Mouse (Mus musculus) ovary, postnatal 36 days (tissue): Measurements from ENCODE around the gene Olr1.
"Not testable (repeated sequence)": the region's sequence is repeated elsewhere in the genome, so short reads cannot be mapped to it uniquely, and the experiment has no call there.

ENCODE experiments used
- DNase-seq: peaks from one replicate; pipeline ENCODE4 v3.0.0; 2022; ENCODE audit warnings: low spot score, mixed read lengths

The Olr1 gene

DNA sequence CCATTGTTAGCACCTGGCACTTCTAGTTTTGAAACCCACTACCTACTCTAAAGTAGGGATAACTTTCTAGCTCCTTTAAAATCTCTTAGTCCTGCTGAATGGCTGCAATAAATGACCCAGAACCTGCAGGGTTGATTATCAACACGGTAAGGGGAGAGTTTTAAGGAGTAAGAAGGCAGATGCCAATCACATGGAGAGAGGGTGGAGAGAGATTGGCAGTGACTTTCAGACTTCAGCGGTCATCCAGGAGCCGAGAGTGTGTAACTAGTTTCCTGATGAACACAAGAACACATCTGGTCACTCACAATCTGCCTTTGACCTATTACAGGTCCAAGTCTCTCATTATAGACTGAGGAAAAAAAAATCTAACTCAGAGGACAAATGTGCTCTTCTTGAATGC, 5.4 kb upstream of the Olr1 start, which contains the start of gene Tmem52b:
Gene Tmem52b, plus strand, starts transcription at position 189 of the 400 bp plus-strand sequence.
- DNase-seq, result no peak

DNA sequence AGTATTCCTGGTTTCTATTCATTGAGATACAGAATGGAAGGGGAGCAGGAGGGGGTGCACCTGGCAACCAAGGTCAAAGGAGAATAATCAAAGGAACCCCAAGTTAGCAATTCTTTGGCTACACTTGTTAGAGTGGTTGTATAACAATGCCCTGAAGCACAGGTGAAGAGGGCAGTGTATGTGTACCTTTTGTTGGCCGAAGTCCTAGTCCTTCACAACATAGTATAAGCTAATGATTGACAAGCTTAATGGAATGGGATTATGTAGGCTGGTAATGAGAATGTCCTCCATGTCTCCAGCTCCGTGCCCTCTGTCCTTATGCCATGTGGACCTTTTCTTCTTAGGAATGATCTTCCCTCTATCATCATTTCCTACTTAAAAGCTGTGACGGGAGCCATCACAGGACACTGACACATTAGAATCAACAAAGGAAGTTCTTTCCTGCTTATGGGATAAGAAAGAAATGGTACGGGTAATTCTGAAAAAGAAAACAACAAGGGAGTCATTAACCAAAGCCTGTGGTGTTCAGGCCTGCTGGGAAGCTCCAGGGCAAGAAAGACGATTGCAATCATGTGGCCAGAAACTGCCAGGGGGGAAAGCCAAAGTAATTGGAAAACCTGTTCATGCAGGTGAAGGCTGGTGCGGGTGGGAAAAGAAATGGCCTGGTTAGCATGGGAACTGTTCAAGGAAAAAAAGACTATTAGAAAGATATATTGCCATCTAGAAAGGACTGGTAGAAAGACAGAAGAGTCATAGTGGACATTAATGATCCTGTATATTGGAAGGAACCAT, 3.4 kb upstream of the Olr1 start:
- no peak for DNase-seq

DNA sequence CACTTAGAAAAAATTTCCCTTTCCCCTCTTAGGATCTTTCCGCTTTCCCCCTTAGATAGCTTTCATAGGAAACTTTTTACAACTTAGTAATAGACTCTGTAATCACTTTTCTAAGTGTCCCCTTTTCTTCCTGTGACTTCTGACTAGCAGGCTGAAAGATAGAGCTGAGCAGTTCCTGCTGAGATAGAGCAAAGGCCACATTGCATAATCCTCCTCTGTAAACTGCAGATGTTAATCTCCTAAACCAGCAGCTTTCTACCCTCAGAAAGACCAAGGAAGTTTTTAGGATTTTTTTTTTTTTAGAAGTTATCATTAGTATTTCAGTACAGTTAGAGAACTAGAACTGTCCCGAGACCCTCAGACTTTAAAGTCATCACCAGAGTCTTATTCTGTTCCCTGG, 3.5 kb downstream of the Olr1 start:
- no peak for DNase-seq

DNA sequence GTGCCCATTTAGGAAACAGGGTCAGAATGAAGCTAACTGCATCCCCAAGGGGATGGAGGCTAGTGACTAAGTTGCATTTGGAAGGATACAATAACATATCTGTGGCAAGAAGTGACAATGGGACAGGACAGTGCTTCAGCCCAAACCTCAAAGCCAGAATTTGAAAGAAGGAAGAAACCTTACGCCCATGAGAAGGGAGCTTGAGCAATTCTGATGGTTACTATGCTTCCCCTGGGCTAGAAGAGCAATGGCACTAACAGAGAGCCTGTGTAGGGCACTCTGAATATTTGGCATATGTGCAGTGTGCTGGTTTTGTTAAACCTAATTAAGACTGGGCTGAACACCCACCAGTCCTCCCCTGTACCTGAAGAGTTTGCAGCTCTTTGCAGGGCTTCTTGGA, 7.4 kb downstream of the Olr1 start:
- DNase-seq, result not testable (repeated sequence)

GRCm38 (mm10) chr6:129497345-129498218, 9.4 kb downstream of the Olr1 start:
- DNase-seq, result no peak

DNA sequence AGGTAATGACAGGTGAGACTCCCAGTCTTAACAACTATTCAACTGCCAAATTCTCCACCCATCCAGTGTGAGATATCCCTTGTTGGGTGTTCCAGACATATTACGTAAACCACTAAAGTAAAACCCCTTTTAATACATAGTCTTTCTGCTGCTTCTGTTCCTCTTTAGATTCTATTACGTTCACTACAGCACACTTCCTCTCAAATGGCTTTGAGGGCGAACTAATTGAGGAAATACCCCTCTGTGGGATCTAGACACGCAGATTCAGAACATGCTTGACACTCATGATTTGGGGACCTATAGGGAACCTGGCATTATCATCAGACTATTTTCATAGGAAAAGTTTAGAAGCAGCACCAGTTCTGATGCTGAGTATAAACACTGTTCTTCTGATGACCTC, 12.0 kb downstream of the Olr1 start:
- DNase-seq, result no peak

- no peak for DNase-seq
These were observed 26.6 kb downstream of the Olr1 start for GRCm38 (mm10) chr6:129480089-129480958.

DNA sequence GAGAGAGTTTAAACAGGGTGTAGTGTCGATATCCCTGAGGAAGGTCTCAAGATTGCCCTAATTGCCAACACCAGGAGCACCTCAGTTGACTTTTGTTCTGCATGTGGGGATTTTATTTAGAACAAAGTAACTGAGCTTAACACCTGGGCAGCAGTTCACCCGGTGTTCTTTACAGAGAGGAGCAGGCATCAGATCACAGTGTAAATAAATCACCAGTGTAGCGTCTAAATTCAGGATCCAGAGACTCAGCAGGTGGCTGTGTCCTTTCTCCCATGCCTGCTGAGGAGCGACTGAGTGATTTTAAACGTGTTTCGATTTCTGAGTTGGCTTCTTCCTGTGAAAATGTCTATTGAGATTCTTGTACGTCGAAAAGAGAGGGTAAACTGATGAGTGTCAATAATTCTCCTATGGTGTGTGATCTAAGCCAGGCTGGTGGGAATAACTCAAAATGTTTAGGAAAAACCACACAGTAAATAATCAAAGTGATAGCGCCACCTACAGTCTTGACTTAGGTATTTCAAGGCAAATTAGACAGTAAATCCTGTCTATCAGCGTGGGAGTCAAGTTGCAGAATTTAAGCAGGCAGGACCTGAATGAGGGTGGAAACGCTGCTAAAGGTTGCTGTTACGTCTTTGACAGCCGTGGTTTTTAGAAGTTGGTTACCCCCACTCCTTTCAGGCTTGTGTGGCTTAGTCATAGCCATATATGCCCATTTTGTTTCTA, 30.4 kb downstream of the Olr1 start:
- DNase-seq, result no peak

DNA sequence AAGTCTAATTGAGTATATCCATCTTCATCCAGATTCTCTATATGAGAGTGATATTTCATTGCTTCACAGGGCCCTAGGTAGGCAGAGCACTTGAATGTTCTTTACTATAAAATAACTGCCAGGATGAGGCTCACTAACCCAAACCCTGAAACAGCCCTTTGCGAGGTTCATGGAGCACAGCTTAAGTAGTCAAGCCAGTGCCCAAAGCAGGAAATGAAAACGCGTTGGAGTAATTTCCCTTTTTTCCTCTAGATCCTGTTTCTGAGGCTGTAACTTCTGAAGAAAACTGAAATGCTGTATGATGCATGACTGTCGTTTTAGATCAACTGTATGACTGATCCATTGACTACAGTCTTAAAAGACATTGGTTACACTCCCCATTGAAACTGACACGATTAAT, 34.3 kb downstream of the Olr1 start:
- no peak for DNase-seq

DNA sequence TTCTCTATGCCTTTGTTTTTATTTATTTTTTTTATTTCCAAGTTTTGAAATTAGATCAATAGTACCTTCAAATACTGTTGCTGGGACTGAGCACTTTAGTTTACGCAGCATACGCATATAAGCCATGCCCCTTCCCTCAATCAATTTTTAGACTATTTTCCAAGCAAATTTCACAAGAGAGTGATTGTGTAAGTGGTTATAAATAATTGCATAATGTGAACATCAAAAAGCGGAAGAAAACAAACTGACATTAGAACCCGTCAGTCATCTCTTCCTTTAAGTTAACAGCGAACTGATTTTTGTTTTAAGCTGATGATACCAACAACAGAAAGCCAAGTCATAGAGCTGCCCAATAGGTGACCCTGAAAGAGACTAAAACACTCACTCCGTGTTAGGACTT, 35.6 kb downstream of the Olr1 start:
- DNase-seq, result no peak

DNA sequence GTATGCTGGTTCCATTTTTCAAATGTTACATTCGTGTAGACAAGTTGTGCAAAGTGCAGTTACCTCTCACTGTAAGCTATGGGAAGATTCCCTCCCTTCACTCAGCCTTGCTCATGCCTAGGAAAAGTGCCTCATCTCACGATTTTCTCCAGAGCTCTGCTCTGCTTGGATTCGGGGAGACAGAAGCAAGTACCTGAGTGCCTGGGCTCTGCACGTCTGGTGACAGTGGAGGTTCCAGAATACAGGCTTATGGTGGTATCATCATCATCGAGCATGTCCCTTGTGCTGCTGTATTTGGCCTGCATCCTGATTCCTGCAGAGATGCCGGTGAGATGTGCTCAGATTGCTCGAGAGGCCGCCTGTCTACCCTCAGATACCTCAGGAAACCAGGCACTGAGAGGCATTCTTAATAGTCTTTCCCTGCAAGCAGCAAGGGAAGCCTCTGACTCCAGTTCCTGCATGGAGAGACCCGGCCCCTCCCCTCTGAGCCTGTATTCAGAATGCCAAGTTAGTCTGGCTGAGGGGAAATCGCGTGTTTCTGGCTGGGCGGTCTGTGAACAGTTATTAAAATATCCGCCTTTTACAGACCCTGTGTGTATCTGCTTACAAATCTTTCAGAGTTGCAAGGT, 55.4 kb downstream of the Olr1 start, which contains the start of gene Clec1a:
Gene Clec1a, minus strand, starts transcription at position 590 of the 629 bp plus-strand sequence.
- DNase-seq, result peak; percentile 36

GRCm38 (mm10) chr6:129449743-129450142, 57.2 kb downstream of the Olr1 start:
- no peak for DNase-seq

DNA sequence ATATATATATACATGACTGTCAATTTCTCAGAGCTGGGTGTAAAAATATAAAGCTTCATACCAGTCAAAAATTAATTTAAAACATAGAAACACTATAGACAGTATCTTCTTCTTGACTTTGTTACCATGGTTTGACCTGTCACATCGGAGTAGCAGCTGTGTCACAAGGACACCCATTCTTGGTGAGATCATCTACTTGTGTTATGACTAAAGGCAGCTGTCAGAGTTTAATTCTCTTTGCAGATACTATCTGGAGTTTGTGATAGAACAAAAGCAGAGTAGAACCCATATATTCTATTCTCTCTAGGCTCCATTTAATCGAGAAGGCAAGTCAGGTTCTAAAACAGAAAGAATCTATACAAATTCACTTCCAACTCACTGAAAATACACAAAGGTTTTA, 68.9 kb downstream of the Olr1 start:
- no peak for DNase-seq

GRCm38 (mm10) chr6:129436025-129436424, 70.9 kb downstream of the Olr1 start:
- DNase-seq, result no peak
